Mouse (Mus musculus) natural killer cell, adult 2 months (primary cell): ENCODE data around the gene Chst8.

Source experiments
- DNase-seq, 2 experiments: peaks; one replicate each; pipeline ENCODE4 v3.0.0; 2022; ENCODE audit warnings: low spot score in 2 of 2

The Chst8 gene

DNA sequence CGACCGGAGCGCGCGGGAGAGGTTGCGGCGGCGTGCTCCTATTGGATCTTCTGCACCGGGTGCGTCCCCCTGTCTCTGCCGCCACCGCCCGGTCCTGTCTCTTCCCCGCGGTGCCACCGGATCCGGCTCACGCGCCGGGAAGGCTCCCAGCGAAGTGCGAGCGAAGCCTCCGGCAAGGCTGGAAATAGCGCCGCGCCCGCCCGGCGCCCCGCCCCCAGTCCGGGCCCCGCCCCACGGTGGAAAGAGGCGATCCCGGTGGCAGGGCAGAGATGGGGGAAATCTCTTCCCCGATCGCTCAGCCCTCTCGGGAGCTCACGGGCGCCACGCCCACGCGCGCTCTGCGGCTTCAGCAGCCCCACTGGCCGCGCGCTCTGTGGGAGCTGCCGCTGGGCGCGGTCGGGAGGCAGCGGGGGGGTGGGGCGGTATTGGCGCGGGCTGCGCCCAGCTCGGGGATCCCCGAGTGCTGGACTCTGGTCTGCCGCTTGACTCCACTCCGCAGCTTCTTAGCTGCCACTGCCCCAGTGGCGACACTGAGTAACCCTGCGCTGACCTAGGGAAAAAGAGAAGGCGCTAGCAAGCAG is at the start of gene Chst8:
TSS of gene Chst8 (minus strand) at position 181 of the 581 bp plus-strand sequence.
- DNase-seq = no peak

GRCm38 (mm10) chr7:34858291-34858690 is 45.8 kb upstream of the Chst8 start:
- DNase-seq = no peak

DNA sequence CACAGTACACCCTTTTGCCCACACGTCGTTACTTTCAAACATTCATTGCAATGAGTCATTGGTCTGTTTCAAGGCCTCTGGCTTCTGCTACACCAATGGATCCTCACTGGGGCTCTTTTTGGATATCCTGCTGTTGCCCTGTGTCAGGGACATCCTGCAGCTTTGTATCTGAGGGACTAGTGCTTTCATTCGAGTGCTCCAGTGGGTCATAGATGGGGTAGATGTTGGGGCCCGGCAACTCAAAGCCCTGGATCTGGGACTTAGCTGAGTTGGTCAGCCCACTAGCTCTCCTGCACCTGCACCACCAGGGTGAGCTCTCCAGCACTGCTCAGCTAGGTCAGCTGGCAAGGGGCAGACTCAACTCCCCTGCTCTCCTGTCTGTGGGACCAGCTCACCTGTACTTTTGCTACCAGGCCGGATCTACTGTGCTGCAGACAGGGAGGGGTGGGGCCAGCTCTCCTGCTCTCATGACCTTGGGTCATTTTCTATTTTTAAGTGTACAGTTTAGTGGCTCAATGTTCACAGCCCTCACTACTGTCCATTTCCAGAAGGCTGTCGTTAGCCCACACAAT is 42.4 kb upstream of the Chst8 start:
- no peak for DNase-seq

DNA sequence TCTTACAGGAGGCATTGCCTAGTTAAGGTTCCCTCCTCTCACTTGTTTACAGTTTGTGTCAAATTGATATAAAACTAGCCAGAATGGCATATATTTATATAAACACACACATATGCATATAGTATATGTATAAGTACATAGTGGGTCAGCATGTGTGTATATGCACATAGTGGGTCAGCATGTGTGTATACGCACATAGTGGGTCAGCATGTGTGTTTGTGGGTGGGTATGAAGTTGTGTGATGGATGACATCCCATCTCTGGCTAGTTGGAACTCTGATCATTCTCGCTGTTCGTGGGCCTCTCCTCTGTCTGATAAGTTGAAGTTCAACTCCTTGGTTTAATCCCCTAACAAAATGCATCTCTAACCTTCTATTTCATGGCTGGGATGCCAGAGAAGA is 40.9 kb upstream of the Chst8 start:
- no peak for DNase-seq

DNA sequence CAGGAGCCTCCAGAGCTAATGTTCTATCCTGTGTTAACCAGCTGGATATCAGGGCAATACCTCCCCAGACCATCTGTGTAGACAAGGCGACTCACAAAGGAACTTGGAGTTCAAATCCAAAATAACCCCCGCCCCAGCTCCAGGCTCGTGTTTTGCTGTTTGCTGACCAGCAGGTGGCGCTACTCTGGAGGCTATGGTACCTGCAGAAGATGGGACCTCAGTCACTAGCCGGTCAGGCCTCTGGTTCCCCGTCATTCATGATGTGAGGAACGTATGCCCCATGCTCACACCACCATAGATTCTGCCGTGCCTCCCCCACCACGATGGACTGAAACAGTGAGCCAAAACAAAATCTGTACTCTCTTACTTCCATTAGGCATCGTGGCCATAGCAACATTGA is 37.1 kb upstream of the Chst8 start:
- DNase-seq = no peak

- DNase-seq = no peak
Measured at GRCm38 (mm10) chr7:34848811-34849210, 36.3 kb upstream of the Chst8 start.

- no peak for DNase-seq
Measured at GRCm38 (mm10) chr7:34847900-34848299, 35.4 kb upstream of the Chst8 start.

DNA sequence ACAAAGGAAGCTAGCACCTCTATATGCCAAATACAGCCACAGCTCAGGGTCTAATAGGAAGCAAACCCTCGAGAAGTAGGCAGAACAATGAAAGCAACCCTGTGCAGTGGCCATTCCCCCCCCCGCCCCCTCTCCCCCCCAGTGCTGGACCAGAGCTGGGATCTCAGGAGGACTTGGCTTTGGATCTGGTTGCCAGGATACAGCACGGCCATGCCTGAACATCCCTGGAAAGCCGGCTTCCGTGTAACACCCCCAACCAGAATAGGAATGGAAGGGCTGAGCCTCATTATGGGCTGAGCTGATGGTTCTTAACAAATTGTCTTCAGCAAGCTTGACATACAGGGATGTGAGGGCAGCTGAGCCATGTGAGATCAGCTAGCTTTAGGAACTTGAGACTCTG is 34.9 kb upstream of the Chst8 start:
- DNase-seq = no peak

GRCm38 (mm10) chr7:34838749-34839148 is 26.2 kb upstream of the Chst8 start:
- no peak for DNase-seq

- DNase-seq = no peak
Measured at GRCm38 (mm10) chr7:34838231-34838630, 25.7 kb upstream of the Chst8 start.

GRCm38 (mm10) chr7:34826255-34826909 is 13.9 kb upstream of the Chst8 start:
- DNase-seq = no peak

- no peak for DNase-seq
Measured at GRCm38 (mm10) chr7:34821587-34821986, 9.1 kb upstream of the Chst8 start.

- DNase-seq = no peak
Measured at GRCm38 (mm10) chr7:34820554-34820953, 8.0 kb upstream of the Chst8 start.

DNA sequence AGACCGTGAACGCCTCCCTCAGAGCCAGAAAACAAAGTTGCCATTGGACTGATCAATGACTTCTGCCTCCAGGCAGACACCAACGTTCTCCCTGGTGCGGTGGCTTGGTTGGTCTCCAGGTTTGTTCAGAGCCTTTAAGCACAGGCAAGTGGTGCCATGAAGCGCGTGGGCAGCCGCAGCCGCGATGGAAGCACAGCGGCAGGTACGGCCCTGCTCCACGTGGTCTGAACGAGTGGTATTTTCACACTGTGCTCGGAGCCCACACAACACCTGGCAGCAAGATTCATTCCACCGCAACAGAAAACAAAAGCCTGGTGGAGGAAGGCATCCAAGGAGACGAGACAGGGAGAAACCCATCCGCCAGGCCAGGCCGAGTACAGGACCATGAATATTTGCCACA is 7.3 kb upstream of the Chst8 start:
- DNase-seq = no peak

DNA sequence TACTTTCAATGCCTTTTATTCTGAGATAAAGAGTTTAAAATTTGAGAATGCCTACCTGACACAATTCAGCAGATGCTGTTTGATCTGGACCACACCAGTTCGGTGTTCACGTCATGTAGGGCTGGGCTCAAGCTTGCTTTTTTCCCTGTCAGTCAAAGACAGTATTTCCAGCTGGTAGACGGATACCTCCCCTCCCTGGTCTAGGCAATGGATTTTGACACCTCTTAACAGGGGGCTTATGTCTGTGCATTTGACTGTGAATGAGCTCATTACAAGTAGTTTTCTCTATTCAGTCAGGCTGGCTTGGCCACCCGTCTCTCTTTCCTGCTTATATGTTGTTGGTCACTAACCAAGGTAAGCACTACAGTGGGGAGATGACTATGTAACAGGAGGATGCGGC is 6.1 kb upstream of the Chst8 start:
- DNase-seq = no peak

- DNase-seq = no peak
Measured at GRCm38 (mm10) chr7:34816981-34817380, 4.5 kb upstream of the Chst8 start.

DNA sequence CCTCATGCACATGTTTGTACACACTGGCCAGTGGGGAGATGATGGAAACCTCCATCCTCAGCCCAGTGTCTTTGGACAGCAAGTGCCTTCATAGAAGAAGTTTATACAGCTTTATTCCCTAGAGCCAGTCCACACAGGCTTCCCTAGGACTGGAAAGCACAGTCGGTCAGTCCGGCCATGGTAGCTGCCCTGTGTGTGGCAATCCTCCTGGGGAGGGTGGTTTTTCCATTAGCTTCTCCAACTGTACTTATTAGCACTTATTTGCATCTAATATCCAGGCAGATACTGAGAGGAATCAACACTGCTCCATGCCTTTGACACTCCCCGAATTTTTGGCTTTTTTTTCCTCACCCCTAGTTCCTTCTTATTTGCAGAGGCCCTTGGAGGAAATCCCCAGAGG is 2.3 kb upstream of the Chst8 start:
- no peak for DNase-seq

- no peak for DNase-seq
Measured at GRCm38 (mm10) chr7:34811531-34812526, 682 bp downstream of the Chst8 start.

GRCm38 (mm10) chr7:34811060-34811459 is 1.5 kb downstream of the Chst8 start:
- DNase-seq = no peak

- no peak for DNase-seq
Measured at GRCm38 (mm10) chr7:34806307-34806706, 6.2 kb downstream of the Chst8 start.

DNA sequence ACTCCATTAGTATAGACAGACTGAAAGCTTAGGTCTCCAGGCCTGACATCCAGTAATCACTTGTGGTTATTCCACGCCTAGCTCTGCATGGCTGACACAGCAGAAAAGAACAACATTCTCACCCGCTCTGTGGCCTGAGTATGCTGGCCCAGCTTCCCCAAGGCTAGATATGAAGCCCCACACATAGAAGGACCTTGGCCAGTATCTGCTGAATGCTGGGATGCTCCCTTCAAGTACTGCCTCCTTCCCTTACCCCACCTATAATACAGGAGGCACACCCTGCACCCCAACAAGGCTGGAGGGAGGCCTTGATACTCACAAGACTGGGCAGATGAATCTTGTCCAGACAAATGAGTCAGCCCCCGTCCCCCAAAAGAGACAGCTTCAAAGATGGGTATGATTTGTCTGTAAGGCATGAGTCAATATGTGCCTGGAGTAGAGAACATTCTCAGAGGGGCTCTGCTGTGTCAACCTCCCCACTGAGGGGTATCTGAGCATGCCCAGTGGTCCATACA is 6.8 kb downstream of the Chst8 start:
- no peak for DNase-seq

DNA sequence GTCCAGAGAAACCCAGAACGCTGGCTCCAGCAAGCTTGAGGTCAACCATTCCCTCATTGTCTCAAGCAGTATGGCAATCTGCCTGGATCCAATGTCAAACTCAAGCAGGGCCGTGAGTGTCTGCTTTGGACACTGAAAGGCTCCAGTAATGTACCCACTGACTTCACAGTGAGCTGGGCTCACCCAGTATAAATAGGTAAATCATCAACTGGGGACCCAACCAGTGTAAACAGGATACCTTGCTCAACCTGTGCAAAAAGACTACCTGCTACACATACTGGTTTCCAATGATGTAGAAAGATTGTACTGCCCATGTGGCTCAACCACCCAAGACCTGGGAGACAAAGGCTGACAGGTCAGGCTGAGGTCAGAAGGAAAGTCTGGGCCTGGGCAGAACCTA is 7.5 kb downstream of the Chst8 start:
- no peak for DNase-seq
